Mouse (Mus musculus): ENCODE results near the gene Vcp. TPM values are rescaled to one million over a fixed set of nuclear protein-coding genes. Genes with fewer than 3 reads are reported as not detected.

Gene Vcp
- polyA plus RNA-seq, 1 experiment from 2014 or later, result 205 TPM

GRCm38 (mm10) chr4:43030780-43031230 lies 30.5 kb upstream of the Vcp start:
- no peak for TF ChIP-seq CTCF (IDR thresholded peaks at IDR 0.05; ENCODE audit: low read depth)
- Histone ChIP-seq H3K9me3 (ENCODE audit: control insufficient read depth) (no peaks in the 10 kb centered on the region), H3K27ac (ENCODE audit: low read depth, low read length) (peak overlapping the region; percentile 82), H3K4me2 (replicated peaks; ENCODE audit: low read depth) (peak overlapping the region; percentile 84), H3K4me1 (replicated peaks; ENCODE audit: control insufficient read depth, insufficient read depth, low read length) (0 out of 2 replicates have a peak, but pooled peaks cover 3% of the 10 kb centered on the region), H3K4me3 (ENCODE audit: low read depth, low read length) (peak overlapping the region; percentile 76), H3K36me3 (ENCODE audit: control insufficient read depth, insufficient read depth) (peaks cover 32% of the 10 kb centered on the region), H3K27me3 (replicated peaks; ENCODE audit: control insufficient read depth, insufficient read depth, low read length) (no peaks in the 10 kb centered on the region), H3K9ac (ENCODE audit: low read depth, low read length) (peak overlapping the region; percentile 90)
- under 1% methylated on average over 28 of the region's 28 CpGs for WGBS
- peak; percentile 56 for ATAC-seq

DNA sequence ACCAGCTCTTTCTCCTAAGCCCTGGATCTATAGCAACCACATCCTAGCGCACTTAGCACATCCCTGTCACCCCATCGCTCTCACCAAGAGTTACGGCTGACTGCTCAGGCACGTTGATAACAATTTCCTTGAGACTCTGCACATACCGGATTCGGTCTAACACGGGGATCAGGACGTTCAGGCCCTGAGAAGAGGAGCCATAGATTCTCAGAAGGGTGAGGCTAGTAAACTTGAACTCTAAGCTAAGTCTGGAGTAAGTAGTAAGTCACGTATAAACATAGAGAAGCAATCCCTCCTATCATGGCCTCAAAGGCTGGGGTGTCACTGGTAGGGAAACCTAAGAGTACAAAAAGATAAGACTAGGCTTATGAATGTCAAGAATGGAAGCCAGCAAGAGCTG lies 30.0 kb upstream of the Vcp start:
- no peaks in the 10 kb centered on the region for H3K9me3 ChIP-seq (ENCODE audit: control insufficient read depth)
- H3K36me3 ChIP-seq (ENCODE audit: control insufficient read depth, insufficient read depth), result peaks cover 27% of the 10 kb centered on the region
- peak overlapping the region; percentile 90 for H3K9ac ChIP-seq (ENCODE audit: low read depth, low read length)
- TF ChIP-seq CTCF (IDR thresholded peaks at IDR 0.05; ENCODE audit: low read depth), result no peak
- peak overlapping the region; percentile 84 for H3K4me2 ChIP-seq (replicated peaks; ENCODE audit: low read depth)
- 0 out of 2 replicates have a peak, but pooled peaks cover 3% of the 10 kb centered on the region for H3K4me1 ChIP-seq (replicated peaks; ENCODE audit: control insufficient read depth, insufficient read depth, low read length)
- H3K4me3 ChIP-seq (ENCODE audit: low read depth, low read length), result peak overlapping the region; percentile 76
- no peaks in the 10 kb centered on the region for H3K27me3 ChIP-seq (replicated peaks; ENCODE audit: control insufficient read depth, insufficient read depth, low read length)
- no peak for ATAC-seq
- WGBS, result 50% methylated on average over 9 of the region's 9 CpGs
- peak overlapping the region; percentile 82; the same call in 1 of the 2 replicates for H3K27ac ChIP-seq (ENCODE audit: low read depth, low read length)

DNA sequence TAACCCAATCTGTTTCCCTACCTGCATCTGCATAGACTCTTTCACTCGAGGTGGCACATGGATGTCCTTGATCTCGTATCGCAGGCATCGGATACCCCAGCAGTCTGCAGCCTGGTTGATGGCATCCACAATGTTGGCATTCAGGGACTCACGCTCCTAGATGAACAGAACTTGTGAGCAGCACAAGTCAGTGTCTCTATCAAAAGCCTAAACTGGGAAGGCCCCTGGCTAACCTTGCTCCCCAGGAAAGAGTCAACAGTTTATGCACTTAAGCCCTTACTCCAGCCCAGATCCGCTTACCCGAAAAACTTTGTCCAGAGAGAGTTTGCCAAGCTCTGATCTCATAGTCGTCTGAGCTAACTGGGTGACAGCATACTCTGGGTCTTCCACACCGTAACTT lies 29.4 kb upstream of the Vcp start:
- Histone ChIP-seq H3K9me3 (ENCODE audit: control insufficient read depth) (no peaks in the 10 kb centered on the region), H3K9ac (ENCODE audit: low read depth, low read length) (no peak overlapping the region), H3K27ac (ENCODE audit: low read depth, low read length) (no peak overlapping the region), H3K27me3 (replicated peaks; ENCODE audit: control insufficient read depth, insufficient read depth, low read length) (no peaks in the 10 kb centered on the region), H3K4me1 (replicated peaks; ENCODE audit: control insufficient read depth, insufficient read depth, low read length) (0 out of 2 replicates have a peak, but pooled peaks cover 5% of the 10 kb centered on the region), H3K4me2 (replicated peaks; ENCODE audit: low read depth) (peak overlapping the region; percentile 84; the same call in 1 of the 2 replicates), H3K4me3 (ENCODE audit: low read depth, low read length) (no peak overlapping the region), H3K36me3 (ENCODE audit: control insufficient read depth, insufficient read depth) (peaks cover 26% of the 10 kb centered on the region)
- WGBS, result 91% methylated on average over 9 of the region's 9 CpGs
- ATAC-seq, result no peak
- no peak for TF ChIP-seq CTCF (IDR thresholded peaks at IDR 0.05; ENCODE audit: low read depth)

- Histone ChIP-seq H3K4me2 (replicated peaks; ENCODE audit: low read depth) (no peak overlapping the region), H3K27me3 (replicated peaks; ENCODE audit: control insufficient read depth, insufficient read depth, low read length) (no peaks in the 10 kb centered on the region), H3K27ac (ENCODE audit: low read depth, low read length) (no peak overlapping the region), H3K4me3 (ENCODE audit: low read depth, low read length) (no peak overlapping the region), H3K9ac (ENCODE audit: low read depth, low read length) (no peak overlapping the region), H3K4me1 (replicated peaks; ENCODE audit: control insufficient read depth, insufficient read depth, low read length) (0 out of 2 replicates have a peak, but pooled peaks cover 7% of the 10 kb centered on the region), H3K36me3 (ENCODE audit: control insufficient read depth, insufficient read depth) (peaks cover 21% of the 10 kb centered on the region), H3K9me3 (ENCODE audit: control insufficient read depth) (no peaks in the 10 kb centered on the region)
- WGBS, result 90% methylated on average over 7 of the region's 7 CpGs
- no peak for ATAC-seq
- no peak for TF ChIP-seq CTCF (IDR thresholded peaks at IDR 0.05; ENCODE audit: low read depth)
These were observed 28.8 kb upstream of the Vcp start for GRCm38 (mm10) chr4:43029121-43029520.

DNA sequence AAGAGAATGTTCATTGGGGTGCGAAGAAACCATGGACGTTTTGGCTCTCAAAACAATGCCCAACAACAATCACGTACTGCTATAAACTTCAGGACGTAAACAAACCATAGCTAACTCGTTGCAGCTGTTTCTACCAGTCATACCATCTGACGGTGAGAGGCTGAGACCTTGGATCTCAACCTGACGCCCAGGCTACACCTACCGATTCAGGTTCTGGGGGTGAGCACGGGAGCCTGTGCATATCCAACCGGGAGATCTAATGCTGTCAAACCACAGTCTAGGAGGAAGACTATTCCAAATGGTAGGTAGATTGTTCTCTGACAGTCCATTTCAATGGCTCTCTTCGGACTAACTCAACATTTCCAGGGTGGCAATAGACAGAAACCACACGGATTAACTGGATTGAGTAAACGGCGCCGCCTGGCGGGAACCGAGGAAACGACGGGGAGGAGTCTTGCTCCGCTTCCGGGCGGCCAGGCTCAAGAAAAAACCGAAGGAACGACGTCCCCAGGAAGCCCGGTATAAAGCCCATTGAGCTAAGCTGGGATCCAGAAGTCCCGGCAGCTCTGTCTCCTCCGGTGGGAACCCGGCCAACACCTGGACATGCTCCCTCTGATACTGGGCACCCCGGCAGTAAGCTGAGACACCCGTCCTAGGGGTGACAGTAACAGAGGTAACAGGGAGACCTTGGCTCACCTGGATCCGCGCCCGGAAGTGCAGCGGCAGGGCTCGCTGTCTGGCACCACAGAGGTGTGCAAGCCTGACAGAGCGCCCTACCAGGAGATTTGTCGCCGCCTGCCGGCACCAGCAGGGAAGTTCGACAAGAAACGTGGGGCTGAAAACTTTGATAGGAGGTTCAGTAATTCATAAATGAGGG lies 25.0 kb upstream of the Vcp start, which contains the start of gene Pigo:
Gene Pigo, minus strand, starts transcription at position 736 of the 877 bp plus-strand sequence.
- peak within 1 kb of the TSS; percentile 68 for H3K4me2 ChIP-seq (replicated peaks; ENCODE audit: low read depth)
- peaks cover 45% of the 10 kb centered on the region for H3K36me3 ChIP-seq (ENCODE audit: control insufficient read depth, insufficient read depth)
- 6% methylated on average over 42 of the region's 42 CpGs for WGBS
- H3K9ac ChIP-seq (ENCODE audit: low read depth, low read length), result peak within 1 kb of the TSS; percentile 41
- TF ChIP-seq CTCF (IDR thresholded peaks at IDR 0.05; ENCODE audit: low read depth), result peak; percentile 87
- H3K4me3 ChIP-seq (ENCODE audit: low read depth, low read length), result peak within 1 kb of the TSS; percentile 61
- no peaks in the 10 kb centered on the region for H3K9me3 ChIP-seq (ENCODE audit: control insufficient read depth)
- H3K27ac ChIP-seq (ENCODE audit: low read depth, low read length), result peak within 1 kb of the TSS; percentile 90
- no peaks in the 10 kb centered on the region for H3K27me3 ChIP-seq (replicated peaks; ENCODE audit: control insufficient read depth, insufficient read depth, low read length)
- 0 out of 2 replicates have a peak, but pooled peaks cover 5% of the 10 kb centered on the region for H3K4me1 ChIP-seq (replicated peaks; ENCODE audit: control insufficient read depth, insufficient read depth, low read length)
- ATAC-seq, result peak; percentile 94

DNA sequence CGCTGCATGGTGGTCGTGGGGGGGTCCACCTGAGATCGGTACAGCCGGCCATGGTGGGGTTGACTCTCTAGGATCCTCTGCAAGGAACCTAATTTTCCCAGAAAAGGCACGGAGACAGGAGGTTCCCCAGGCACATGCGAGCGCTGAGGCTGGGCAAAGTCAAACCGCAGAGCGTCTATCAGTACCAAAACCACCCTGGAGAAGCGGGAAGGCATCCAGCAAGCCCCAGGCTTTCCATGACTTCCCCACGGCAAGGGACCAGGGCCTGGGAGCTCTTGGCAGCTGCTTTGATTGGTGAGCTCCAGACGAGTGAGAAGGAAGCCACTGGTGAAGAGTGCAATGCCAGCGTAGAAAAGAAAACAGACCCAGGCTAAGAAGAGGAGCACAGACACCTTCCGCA lies 24.4 kb upstream of the Vcp start:
- Histone ChIP-seq H3K27me3 (replicated peaks; ENCODE audit: control insufficient read depth, insufficient read depth, low read length) (no peaks in the 10 kb centered on the region), H3K4me2 (replicated peaks; ENCODE audit: low read depth) (peak overlapping the region; percentile 68), H3K9me3 (ENCODE audit: control insufficient read depth) (no peaks in the 10 kb centered on the region), H3K27ac (ENCODE audit: low read depth, low read length) (no peak overlapping the region), H3K36me3 (ENCODE audit: control insufficient read depth, insufficient read depth) (peaks cover 50% of the 10 kb centered on the region), H3K4me1 (replicated peaks; ENCODE audit: control insufficient read depth, insufficient read depth, low read length) (0 out of 2 replicates have a peak, but pooled peaks cover 5% of the 10 kb centered on the region), H3K4me3 (ENCODE audit: low read depth, low read length) (peak overlapping the region; percentile 61), H3K9ac (ENCODE audit: low read depth, low read length) (peak overlapping the region; percentile 41)
- TF ChIP-seq CTCF (IDR thresholded peaks at IDR 0.05; ENCODE audit: low read depth), result no peak
- no peak for ATAC-seq
- 75% methylated on average over 14 of the region's 14 CpGs for WGBS
